Mouse (Mus musculus) midbrain, embryonic 11.5 days (tissue): ENCODE results near the gene Phykpl. TPM values are rescaled to one million over a fixed set of nuclear protein-coding genes. Genes with fewer than 3 reads are reported as not detected.
A peak's percentile ranks its signal among the peaks of the same experiment; 100 is the strongest.

Experiments
- ATAC-seq: fragments of 200-750 bp; cut with Nextera tagmentation; 2 replicates; pipeline ENCODE4 v1.8.0; 2017; ENCODE audit warnings: moderate TSS enrichment, moderate library complexity; ENCODE audit not compliant: low FRiP score
- DNase-seq: peaks from one replicate; pipeline ENCODE4 v3.0.0; 2015; ENCODE audit warnings: low spot score; ENCODE audit errors: missing footprints
- H3K27ac ChIP-seq: fragments of 300-500 bp; sonication (generic); 2 replicates; pipeline ENCODE4 v1.5.1; 2014; ENCODE audit warnings: low read depth, low read length
- H3K27me3 ChIP-seq: fragments of 300-500 bp; sonication (generic); 2 replicates; pipeline ENCODE4 v1.6.1; 2014; ENCODE audit warnings: mild to moderate bottlenecking, low read length, moderate library complexity, mixed read lengths; ENCODE audit not compliant: control insufficient read depth, insufficient read depth
- H3K36me3 ChIP-seq: fragments of 300-500 bp; sonication (generic); 2 replicates; pipeline ENCODE4 v1.6.1; 2014; ENCODE audit warnings: mild to moderate bottlenecking, low read length, moderate library complexity, mixed read lengths; ENCODE audit not compliant: control insufficient read depth, insufficient read depth
- H3K4me1 ChIP-seq: fragments of 300-500 bp; sonication (generic); 2 replicates; pipeline ENCODE4 v1.6.1; 2014; ENCODE audit warnings: low read length; ENCODE audit not compliant: control insufficient read depth, insufficient read depth
- H3K4me2 ChIP-seq: fragments of 300-500 bp; sonication (generic); 2 replicates; pipeline ENCODE4 v1.6.1; 2014; ENCODE audit warnings: mild to moderate bottlenecking, moderate library complexity
- H3K4me3 ChIP-seq: fragments of 300-500 bp; sonication (generic); 2 replicates; pipeline ENCODE4 v1.5.1; 2014; ENCODE audit warnings: low read depth, low read length
- H3K9ac ChIP-seq: fragments of 300-500 bp; sonication (generic); 2 replicates; pipeline ENCODE4 v1.6.1; 2014; ENCODE audit warnings: low read length
- H3K9me3 ChIP-seq: fragments of 300-500 bp; sonication (generic); 2 replicates; pipeline ENCODE4 v1.6.1; 2016; ENCODE audit warnings: low read length; ENCODE audit not compliant: control insufficient read depth
- WGBS: fragments of 180-500 bp; shearing (Covaris S2); extraction: QIAGEN DNeasy Blood & Tissue Kit; methylation state at CpG from one replicate; pipeline ENCODE4 v1.1.7; 2014; 5-methylcytosine and 5-hydroxymethylcytosine counted together
- polyA plus RNA-seq: library from polyadenylated mRNA; unstranded; fragments of >200 nt; fragmentation: Nextera tagmentation; extraction: Ambion mirVana; gene quantifications from 2 replicates; pipeline ENCODE4 v1.2.1, GENCODE M21; 2014

The Phykpl gene
- polyA plus RNA-seq: 9.6 and 10.7 TPM in 2 replicates

GRCm38 (mm10) chr11:51584431-51585248 is at the start of gene Phykpl:
TSS of gene Phykpl (plus strand) at chr11:51584757.
- peak within 1 kb of the TSS; percentile 86 for H3K9ac ChIP-seq
- peak within 1 kb of the TSS; percentile 88 for H3K4me2 ChIP-seq
- peak; percentile 94 for ATAC-seq
- H3K36me3 ChIP-seq: peaks cover 21% of the 10 kb centered on the region
- no peaks in the 10 kb centered on the region for H3K27me3 ChIP-seq
- peaks cover 15% of the 10 kb centered on the region for H3K4me1 ChIP-seq
- no peaks in the 10 kb centered on the region for H3K9me3 ChIP-seq
- H3K4me3 ChIP-seq: peak within 1 kb of the TSS; percentile 63
- peak within 1 kb of the TSS; percentile 87 for H3K27ac ChIP-seq
- under 1% methylated on average over 59 of the region's 59 CpGs for WGBS
- DNase-seq: peak; percentile 100

GRCm38 (mm10) chr11:51538388-51538787 is 46.2 kb upstream of the Phykpl start:
- ATAC-seq (no peak), DNase-seq (no peak)
- WGBS: 57% methylated on average over 7 of the region's 7 CpGs
- Histone ChIP-seq H3K4me3 (no peak overlapping the region), H3K9ac (no peak overlapping the region), H3K27me3 (no peaks in the 10 kb centered on the region), H3K9me3 (no peaks in the 10 kb centered on the region), H3K4me2 (no peak overlapping the region), H3K36me3 (no peaks in the 10 kb centered on the region), H3K4me1 (0 out of 2 replicates have a peak, but pooled peaks cover 2% of the 10 kb centered on the region), H3K27ac (no peak overlapping the region)

- ATAC-seq: peak; percentile 3; the same call in 1 of the 2 replicates
Measured at GRCm38 (mm10) chr11:51538919-51539758, 45.4 kb upstream of the Phykpl start.

GRCm38 (mm10) chr11:51539759-51540282 is 44.7 kb upstream of the Phykpl start:
- peak; percentile 88 for ATAC-seq
- WGBS: 13% methylated on average over 10 of the region's 10 CpGs

More at GRCm38 (mm10) chr11:51538919-51539758, 45.4 kb upstream of the Phykpl start:
- Histone ChIP-seq H3K9ac (no peak overlapping the region), H3K36me3 (no peaks in the 10 kb centered on the region), H3K27ac (no peak overlapping the region), H3K4me1 (0 out of 2 replicates have a peak, but pooled peaks cover 4% of the 10 kb centered on the region), H3K9me3 (no peaks in the 10 kb centered on the region), H3K4me2 (no peak overlapping the region), H3K4me3 (no peak overlapping the region), H3K27me3 (no peaks in the 10 kb centered on the region)
- WGBS: 57% methylated on average over 13 of the region's 13 CpGs
- no peak for DNase-seq

GRCm38 (mm10) chr11:51542424-51542823 is 42.1 kb upstream of the Phykpl start:
- 0 out of 2 replicates have a peak, but pooled peaks cover 4% of the 10 kb centered on the region for H3K4me1 ChIP-seq
- H3K9ac ChIP-seq: no peak overlapping the region
- no peak overlapping the region for H3K4me3 ChIP-seq
- H3K36me3 ChIP-seq: no peaks in the 10 kb centered on the region
- no peak overlapping the region for H3K27ac ChIP-seq
- no peaks in the 10 kb centered on the region for H3K9me3 ChIP-seq
- no peak overlapping the region for H3K4me2 ChIP-seq
- DNase-seq: no peak
- 55% methylated on average over 9 of the region's 9 CpGs for WGBS
- no peaks in the 10 kb centered on the region for H3K27me3 ChIP-seq
- ATAC-seq: no peak

More at GRCm38 (mm10) chr11:51539759-51540282, 44.7 kb upstream of the Phykpl start:
- H3K27me3 ChIP-seq: no peaks in the 10 kb centered on the region
- no peak overlapping the region for H3K27ac ChIP-seq
- 0 out of 2 replicates have a peak, but pooled peaks cover 4% of the 10 kb centered on the region for H3K4me1 ChIP-seq
- DNase-seq: peak; percentile 100
- no peak overlapping the region for H3K4me3 ChIP-seq
- no peaks in the 10 kb centered on the region for H3K36me3 ChIP-seq
- no peaks in the 10 kb centered on the region for H3K9me3 ChIP-seq
- no peak overlapping the region for H3K4me2 ChIP-seq
- no peak overlapping the region for H3K9ac ChIP-seq

GRCm38 (mm10) chr11:51543487-51544050 is 41.0 kb upstream of the Phykpl start:
- H3K36me3 ChIP-seq: no peaks in the 10 kb centered on the region
- H3K4me2 ChIP-seq: no peak overlapping the region
- ATAC-seq (no peak), DNase-seq (no peak)
- no peaks in the 10 kb centered on the region for H3K27me3 ChIP-seq
- H3K9ac ChIP-seq: 0 out of 2 replicates have a peak overlapping the region, but pooled peaks have one; percentile 35
- no peak overlapping the region for H3K4me3 ChIP-seq
- WGBS: 34% methylated on average over 7 of the region's 7 CpGs
- H3K9me3 ChIP-seq: no peaks in the 10 kb centered on the region
- H3K27ac ChIP-seq: no peak overlapping the region
- 0 out of 2 replicates have a peak, but pooled peaks cover 2% of the 10 kb centered on the region for H3K4me1 ChIP-seq

GRCm38 (mm10) chr11:51544413-51544812 is 40.1 kb upstream of the Phykpl start:
- H3K27ac ChIP-seq: no peak overlapping the region

GRCm38 (mm10) chr11:51545811-51546210 is 38.7 kb upstream of the Phykpl start:
- Histone ChIP-seq H3K9ac (no peak overlapping the region), H3K4me1 (0 out of 2 replicates have a peak, but pooled peaks cover 2% of the 10 kb centered on the region), H3K36me3 (no peaks in the 10 kb centered on the region), H3K27ac (no peak overlapping the region), H3K4me3 (no peak overlapping the region), H3K4me2 (no peak overlapping the region), H3K27me3 (no peaks in the 10 kb centered on the region), H3K9me3 (no peaks in the 10 kb centered on the region)
- ATAC-seq: no peak
- no peak for DNase-seq
- WGBS: 77% methylated on average over 4 of the region's 4 CpGs

More at GRCm38 (mm10) chr11:51544413-51544812, 40.1 kb upstream of the Phykpl start:
- no peaks in the 10 kb centered on the region for H3K9me3 ChIP-seq
- H3K4me3 ChIP-seq: no peak overlapping the region
- ATAC-seq (no peak), DNase-seq (no peak)
- H3K4me2 ChIP-seq: no peak overlapping the region
- H3K36me3 ChIP-seq: no peaks in the 10 kb centered on the region
- WGBS: 72% methylated on average over 2 of the region's 2 CpGs
- H3K9ac ChIP-seq: no peak overlapping the region
- 0 out of 2 replicates have a peak, but pooled peaks cover 2% of the 10 kb centered on the region for H3K4me1 ChIP-seq
- H3K27me3 ChIP-seq: no peaks in the 10 kb centered on the region
